Mouse (Mus musculus) hindbrain, postnatal 0 days (tissue): ENCODE measurements around the gene Chpf. TPM values are rescaled to one million over a fixed set of nuclear protein-coding genes. Genes with fewer than 3 reads are reported as not detected.

Experiments
- ATAC-seq: fragments of 200-750 bp; cut with Nextera tagmentation; 2 replicates; pipeline ENCODE4 v1.8.0; 2017; ENCODE audit warnings: mild to moderate bottlenecking, moderate TSS enrichment, moderate library complexity
- DNase-seq: peaks from one replicate; pipeline ENCODE4 v3.0.0-alpha.2; 2015; ENCODE audit warnings: low spot score
- H3K27ac ChIP-seq: fragments of 300-500 bp; sonication (generic); 2 replicates; pipeline ENCODE4 v1.5.1; 2014; ENCODE audit warnings: mild to moderate bottlenecking
- H3K27me3 ChIP-seq: fragments of 300-500 bp; sonication (generic); 2 replicates; pipeline ENCODE4 v1.6.1; 2014; ENCODE audit warnings: low read length, mixed read lengths; ENCODE audit not compliant: insufficient read depth
- H3K36me3 ChIP-seq: fragments of 300-500 bp; sonication (generic); 2 replicates; pipeline ENCODE4 v1.6.1; 2014; ENCODE audit warnings: low read length, mixed read lengths; ENCODE audit not compliant: insufficient read depth
- H3K4me1 ChIP-seq: fragments of 300-500 bp; sonication (generic); 2 replicates; pipeline ENCODE4 v1.6.1; 2014; ENCODE audit warnings: antibody characterized with exemption, low read length, mixed read lengths; ENCODE audit not compliant: insufficient read depth
- H3K4me2 ChIP-seq: fragments of 300-500 bp; sonication (generic); 2 replicates; pipeline ENCODE4 v1.6.1; 2014; ENCODE audit warnings: low read depth, mild to moderate bottlenecking, low read length, moderate library complexity, mixed read lengths
- H3K4me3 ChIP-seq: fragments of 300-500 bp; sonication (generic); 2 replicates; pipeline ENCODE4 v1.5.1; 2014; ENCODE audit warnings: low read length
- H3K9ac ChIP-seq: fragments of 300-500 bp; sonication (generic); replicated peaks from 2 replicates; pipeline ENCODE4 v1.6.1; 2014; ENCODE audit warnings: mild to moderate bottlenecking, low read length, moderate library complexity, mixed read lengths
- H3K9me3 ChIP-seq: fragments of 300-500 bp; sonication (generic); 2 replicates; pipeline ENCODE4 v1.6.1; 2016; ENCODE audit warnings: low read length, mixed read lengths
- CTCF ChIP-seq: IDR thresholded peaks from 2 replicates; pipeline ENCODE4 v1.5.1; 2016; ENCODE audit warnings: antibody characterized with exemption, control low read depth, low read depth
- WGBS: fragments of 180-500 bp; shearing (Covaris S2); extraction: QIAGEN DNeasy Blood & Tissue Kit; methylation state at CpG from one replicate; pipeline ENCODE4 v1.1.7; 2014; 5-methylcytosine and 5-hydroxymethylcytosine counted together
- polyA plus RNA-seq: library from polyadenylated mRNA; unstranded; fragments of >200 nt; fragmentation: Nextera tagmentation; extraction: Ambion mirVana; gene quantifications from 2 replicates; pipeline ENCODE4 v1.2.1, GENCODE M21; 2015
- total RNA-seq: library from RNA; depleted of rRNA; stranded (reverse); fragments of >200 nt; gene quantifications from 2 replicates; pipeline ENCODE4 v1.2.3, GENCODE M21; 2014

Chpf gene
- total and polyA plus RNA-seq, 2 experiments from 2014 or later: 55.8 to 155 TPM

DNA sequence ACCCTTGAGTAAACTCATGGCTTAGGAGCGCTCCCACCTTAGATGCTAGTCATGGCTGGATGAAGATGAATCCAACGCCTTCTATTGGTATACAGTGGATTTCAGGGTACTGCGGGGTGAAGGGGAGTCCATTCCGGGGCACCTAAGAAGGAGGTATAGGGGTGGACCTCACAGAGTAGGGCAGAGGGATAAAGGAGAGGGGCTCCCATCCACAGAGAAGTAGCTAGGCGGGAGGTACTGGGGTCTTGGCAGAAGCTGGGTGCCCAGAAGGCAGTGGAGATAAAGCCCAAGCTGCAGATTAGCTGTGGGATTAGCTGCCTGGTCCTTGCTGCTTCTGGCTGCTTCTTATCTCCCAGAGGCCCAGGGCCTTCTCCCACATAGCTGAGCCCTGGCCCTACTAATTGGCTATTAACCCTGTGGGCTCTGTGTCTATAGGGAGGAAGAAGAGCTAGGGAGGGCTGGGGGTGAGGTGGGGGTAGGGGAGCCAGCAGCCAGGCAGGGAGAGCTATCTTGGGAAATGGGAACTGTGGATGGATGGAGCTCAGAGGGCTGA lies 15.4 kb downstream of the Chpf start:
- H3K4me3 ChIP-seq: no peak overlapping the region
- ATAC-seq (0 out of 2 replicates have a peak, but pooled peaks have one; percentile 31), DNase-seq (no peak)
- H3K27ac ChIP-seq: no peak overlapping the region
- WGBS: 82% methylated on average over 5 of the region's 5 CpGs
- peaks cover 5% of the 10 kb centered on the region; the same call in 1 of the 2 replicates for H3K4me1 ChIP-seq
- no peak overlapping the region for H3K9ac ChIP-seq
- H3K27me3 ChIP-seq: 0 out of 2 replicates have a peak, but pooled peaks cover 4% of the 10 kb centered on the region
- H3K4me2 ChIP-seq: no peak overlapping the region
- no peak for TF ChIP-seq CTCF
- no peaks in the 10 kb centered on the region for H3K9me3 ChIP-seq
- no peaks in the 10 kb centered on the region for H3K36me3 ChIP-seq

DNA sequence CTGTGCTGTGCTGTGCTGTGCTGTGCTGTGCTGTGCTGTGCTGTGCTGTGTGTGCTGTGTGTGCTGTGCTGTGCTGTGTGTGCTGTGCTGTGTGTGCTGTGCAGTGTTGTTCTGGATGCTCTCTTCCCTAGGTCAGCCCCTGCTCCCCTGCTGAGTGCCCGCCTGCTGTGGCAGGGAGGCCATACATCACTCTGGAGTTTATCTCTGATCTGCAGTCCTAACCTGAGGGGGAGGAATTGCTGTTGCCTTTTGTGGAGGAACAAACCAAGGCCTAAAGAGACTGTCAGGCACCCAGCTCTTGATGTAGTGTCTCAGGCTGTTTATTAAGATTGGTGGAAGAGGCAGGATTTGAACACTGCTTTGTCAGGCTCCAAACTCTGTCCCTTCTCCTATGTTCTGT lies 16.5 kb downstream of the Chpf start:
- Histone ChIP-seq H3K27ac (no peak overlapping the region), H3K4me1 (peaks cover 11% of the 10 kb centered on the region; the same call in 1 of the 2 replicates), H3K9ac (no peak overlapping the region), H3K27me3 (0 out of 2 replicates have a peak, but pooled peaks cover 4% of the 10 kb centered on the region), H3K36me3 (no peaks in the 10 kb centered on the region), H3K4me3 (no peak overlapping the region), H3K4me2 (no peak overlapping the region), H3K9me3 (no peaks in the 10 kb centered on the region)
- no peak for ATAC-seq
- no peak for DNase-seq
- TF ChIP-seq CTCF: no peak
- 47% methylated on average over 1 of the region's 1 CpGs for WGBS

DNA sequence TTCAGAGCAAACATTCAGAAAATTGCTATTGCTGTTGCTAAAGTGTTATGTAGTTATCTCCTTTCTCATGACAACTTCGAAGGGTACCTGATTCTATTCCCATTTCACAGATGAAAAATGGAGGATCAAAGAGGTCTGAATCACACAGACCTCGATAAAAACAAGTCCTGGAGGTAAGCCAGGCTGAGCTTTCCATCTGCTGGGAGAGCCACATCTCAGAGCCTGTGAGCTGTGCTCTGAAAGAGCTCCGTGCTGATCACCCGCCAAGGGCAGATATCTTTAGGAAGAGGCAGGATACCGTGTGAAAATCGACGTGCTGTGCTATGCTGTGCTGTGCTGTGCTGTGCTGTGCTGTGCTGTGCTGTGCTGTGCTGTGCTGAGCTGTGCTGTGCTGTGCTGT lies 18.8 kb downstream of the Chpf start:
- DNase-seq (no peak), ATAC-seq (no peak)
- Histone ChIP-seq H3K4me1 (peaks cover 14% of the 10 kb centered on the region), H3K27me3 (0 out of 2 replicates have a peak, but pooled peaks cover 4% of the 10 kb centered on the region), H3K27ac (no peak overlapping the region), H3K9me3 (no peaks in the 10 kb centered on the region), H3K4me3 (no peak overlapping the region), H3K9ac (no peak overlapping the region), H3K36me3 (no peaks in the 10 kb centered on the region), H3K4me2 (no peak overlapping the region)
- TF ChIP-seq CTCF: no peak
- 59% methylated on average over 7 of the region's 7 CpGs for whole genome bisulfite sequencing

DNA sequence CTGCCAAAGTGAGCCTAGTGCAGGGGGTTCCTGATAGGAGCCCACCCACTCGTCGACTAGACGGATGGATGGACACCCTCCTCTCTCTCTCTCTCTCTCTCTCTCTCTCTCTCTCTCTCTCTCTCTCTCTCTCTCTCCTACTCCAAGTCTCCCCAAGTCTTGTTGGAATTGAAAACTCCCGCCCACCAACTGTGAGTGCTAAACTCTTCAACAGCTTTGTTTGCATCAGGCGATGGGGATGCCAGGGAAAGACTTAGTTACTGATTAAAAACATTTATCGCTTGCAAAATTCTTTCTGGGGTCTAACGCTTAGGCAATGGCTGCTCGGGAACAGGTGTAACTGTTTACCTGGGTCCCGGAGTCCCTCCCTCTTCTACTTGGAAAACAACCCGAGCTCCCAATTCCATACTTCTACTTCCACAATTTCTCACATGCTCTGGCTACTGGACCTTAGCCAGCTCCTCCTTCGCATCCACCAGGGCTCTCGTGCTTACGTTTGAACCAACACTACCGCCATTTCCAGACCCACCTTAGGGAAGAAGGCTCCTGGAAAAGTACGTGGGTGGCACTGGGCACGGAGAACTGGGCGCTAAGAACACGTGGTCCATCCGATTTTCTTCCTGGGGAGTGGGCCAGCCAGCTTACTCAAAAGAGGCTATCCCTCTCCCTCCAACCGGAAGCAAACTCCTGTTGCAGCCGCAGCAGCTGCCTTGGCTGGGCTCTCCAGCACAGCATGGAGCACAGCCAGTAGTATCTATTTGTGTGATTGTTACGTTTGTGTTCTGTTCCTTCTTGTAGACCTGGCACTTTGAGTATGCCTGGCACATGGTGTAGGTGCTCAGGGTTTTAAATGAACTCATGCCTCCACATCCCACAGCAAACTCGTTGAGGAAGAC lies 20.1 kb downstream of the Chpf start:
- 0 out of 2 replicates have a peak overlapping the region, but pooled peaks have one; percentile 38 for H3K9ac ChIP-seq
- no peak overlapping the region; the same call in 1 of the 2 replicates for H3K27ac ChIP-seq

DNA sequence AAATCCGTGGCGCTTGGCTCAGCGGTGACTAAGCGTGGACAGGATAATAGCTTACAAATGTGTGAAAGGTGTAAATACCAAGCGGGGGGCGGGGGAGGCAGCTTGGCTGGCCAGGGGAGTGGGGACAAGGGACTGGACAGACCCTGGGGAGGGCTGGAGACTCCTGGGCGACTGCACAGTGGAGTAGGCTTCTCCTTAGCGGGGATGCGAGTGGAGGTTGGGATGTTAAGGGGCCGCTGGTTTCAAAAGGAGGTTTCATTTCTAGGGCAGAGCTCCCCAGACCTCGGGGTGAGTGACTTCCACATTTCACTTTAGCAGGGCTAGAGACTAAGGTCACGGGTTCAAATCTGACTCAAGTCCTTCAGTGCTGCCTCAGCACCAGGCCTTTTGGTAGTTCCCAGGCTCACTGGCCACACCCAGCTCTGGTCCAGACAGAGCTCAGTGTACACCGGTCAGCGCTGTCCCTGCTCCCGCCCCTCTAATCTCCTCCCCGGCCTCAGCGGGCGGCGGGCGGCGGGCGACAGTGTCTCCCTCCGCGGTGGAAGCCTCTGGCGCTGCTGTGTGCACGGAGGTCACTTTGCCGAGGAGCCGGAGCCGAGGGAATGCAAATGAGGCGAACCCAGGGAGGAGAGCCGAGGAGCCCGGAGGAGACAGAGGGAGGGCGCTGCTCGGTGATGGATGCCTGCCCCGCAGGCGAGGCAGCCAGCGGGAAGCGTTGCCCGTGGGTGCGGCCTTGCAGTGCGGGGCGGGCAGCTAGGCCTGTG lies 20.9 kb downstream of the Chpf start:
- Histone ChIP-seq H3K27ac (no peak overlapping the region; the same call in 1 of the 2 replicates), H3K9ac (0 out of 2 replicates have a peak overlapping the region, but pooled peaks have one; percentile 38), H3K9me3 (no peaks in the 10 kb centered on the region), H3K4me2 (peak overlapping the region; percentile 49), H3K27me3 (0 out of 2 replicates have a peak, but pooled peaks cover 4% of the 10 kb centered on the region), H3K4me1 (peaks cover 14% of the 10 kb centered on the region), H3K4me3 (peak overlapping the region; percentile 20), H3K36me3 (no peaks in the 10 kb centered on the region)
- no peak for TF ChIP-seq CTCF
- peak; percentile 55 for DNase-seq
- 5% methylated on average over 40 of the region's 42 CpGs for WGBS
- ATAC-seq: peak; percentile 48

More for the DNA sequence above, 20.1 kb downstream of the Chpf start:
- Histone ChIP-seq H3K9me3 (no peaks in the 10 kb centered on the region), H3K27me3 (0 out of 2 replicates have a peak, but pooled peaks cover 4% of the 10 kb centered on the region), H3K4me2 (peak overlapping the region; percentile 49), H3K36me3 (no peaks in the 10 kb centered on the region), H3K4me1 (peaks cover 14% of the 10 kb centered on the region), H3K4me3 (peak overlapping the region; percentile 20)
- DNase-seq: peak; percentile 61
- TF ChIP-seq CTCF: no peak
- 11% methylated on average over 23 of the region's 23 CpGs for WGBS
- ATAC-seq: no peak

DNA sequence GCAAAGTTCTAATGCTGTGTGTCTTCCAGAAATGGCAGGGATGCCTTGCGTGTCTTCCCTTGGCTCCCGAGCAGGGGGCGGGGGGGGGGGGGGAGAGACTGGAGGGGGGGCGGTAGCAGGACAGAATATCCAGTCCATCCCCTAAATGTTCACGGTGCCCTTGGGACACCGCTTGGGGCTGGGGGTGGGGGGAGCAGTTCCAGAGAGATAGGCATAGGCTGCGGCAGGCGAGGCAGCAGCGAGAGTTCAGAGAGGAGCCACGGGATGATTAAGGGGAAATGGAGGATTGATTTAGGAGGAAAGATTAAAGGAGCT lies 21.4 kb downstream of the Chpf start:
- WGBS: 17% methylated on average over 8 of the region's 10 CpGs
- no peaks in the 10 kb centered on the region for H3K36me3 ChIP-seq
- H3K9ac ChIP-seq: no peak overlapping the region
- H3K4me3 ChIP-seq: no peak overlapping the region
- peaks cover 14% of the 10 kb centered on the region for H3K4me1 ChIP-seq
- H3K4me2 ChIP-seq: 0 out of 2 replicates have a peak overlapping the region, but pooled peaks have one; percentile 49
- H3K9me3 ChIP-seq: no peaks in the 10 kb centered on the region
- no peak overlapping the region for H3K27ac ChIP-seq
- ATAC-seq: 0 out of 2 replicates have a peak, but pooled peaks have one; percentile 2
- DNase-seq: no peak
- 0 out of 2 replicates have a peak, but pooled peaks cover 4% of the 10 kb centered on the region for H3K27me3 ChIP-seq
- TF ChIP-seq CTCF: no peak
